In genomic region chr6:100379792-100380191, GRCm38 (mm10) we compare ENCODE assay signal across 19 mouse cellular contexts.
A peak's percentile ranks its signal among the peaks of the same experiment; 100 is the strongest.
DNase-seq lines count a peak whose midpoint lies in the region; ATAC-seq and TF ChIP-seq lines count a peak whose summit lies in the region.
"Had no signal": no experiment of that assay in that cellular context is flagged by ENCODE, and none has a peak within 500 bp of the region (broad histone marks: within the 10 kb centered on the region; RNA-seq: fewer than 3 reads in every experiment).

No protein-coding gene starts in this region.

- no peak for ATAC-seq in forebrain, embryonic 14.5 days
- no peak for ATAC-seq in forebrain, embryonic 15.5 days (replicated peaks)
- ATAC-seq in stomach, embryonic 16.5 days (ENCODE audit: insufficient read depth, low FRiP score): peak; percentile 26; the same call in 1 of the 2 replicates
- ATAC-seq in stomach, postnatal 0 days (ENCODE audit: low FRiP score, low TSS enrichment): no peak
- ATAC-seq in limb, embryonic 12.5 days (ENCODE audit: insufficient number of reproducible peaks, insufficient read depth, low FRiP score, low TSS enrichment, low read depth): peak; percentile 58; the same call in 1 of the 2 replicates
- ATAC-seq: liver, postnatal 0 days had no signal

- H3K27ac ChIP-seq in forebrain, embryonic 14.5 days (ENCODE audit: low read depth, low read length): no peak overlapping the region
- no peak overlapping the region for H3K27ac ChIP-seq in forebrain, embryonic 15.5 days (replicated peaks)
- no peak overlapping the region for H3K27ac ChIP-seq in stomach, embryonic 16.5 days (ENCODE audit: low read length)
- no peak overlapping the region for H3K27ac ChIP-seq in stomach, postnatal 0 days (replicated peaks)
- H3K27ac ChIP-seq in limb, embryonic 12.5 days: peak overlapping the region; percentile 79
- H3K27ac ChIP-seq: forebrain, embryonic 10.5 days; intestine, embryonic 15.5 days; neural tube, embryonic 13.5 days had no signal

- no peaks in the 10 kb centered on the region for H3K9me3 ChIP-seq in forebrain, embryonic 14.5 days (replicated peaks; ENCODE audit: control insufficient read depth, low read length)
- H3K9me3 ChIP-seq in forebrain, embryonic 15.5 days: no peaks in the 10 kb centered on the region
- H3K9me3 ChIP-seq in stomach, embryonic 16.5 days (replicated peaks; ENCODE audit: control insufficient read depth, low read length): no peaks in the 10 kb centered on the region
- no peaks in the 10 kb centered on the region for H3K9me3 ChIP-seq in stomach, postnatal 0 days (ENCODE audit: control insufficient read depth, low read length)
- no peaks in the 10 kb centered on the region for H3K9me3 ChIP-seq in limb, embryonic 12.5 days
- H3K9me3 ChIP-seq: embryonic facial prominence, embryonic 13.5 days; intestine, embryonic 15.5 days had no signal

- peaks cover 20% of the 10 kb centered on the region for H3K4me1 ChIP-seq in forebrain, embryonic 14.5 days (ENCODE audit: control insufficient read depth, insufficient read depth, low read length)
- peaks cover 26% of the 10 kb centered on the region for H3K4me1 ChIP-seq in forebrain, embryonic 15.5 days
- peaks cover 12% of the 10 kb centered on the region for H3K4me1 ChIP-seq in stomach, embryonic 16.5 days (ENCODE audit: control insufficient read depth, insufficient read depth, low read length)
- H3K4me1 ChIP-seq in stomach, postnatal 0 days (replicated peaks; ENCODE audit: control insufficient read depth, insufficient read depth): peaks cover 13% of the 10 kb centered on the region
- peaks cover 43% of the 10 kb centered on the region for H3K4me1 ChIP-seq in limb, embryonic 12.5 days (replicated peaks)

- H3K27me3 ChIP-seq in forebrain, embryonic 14.5 days (replicated peaks; ENCODE audit: control insufficient read depth, insufficient read depth, low read length): no peaks in the 10 kb centered on the region
- no peaks in the 10 kb centered on the region for H3K27me3 ChIP-seq in forebrain, embryonic 15.5 days
- H3K27me3 ChIP-seq in stomach, embryonic 16.5 days (ENCODE audit: control insufficient read depth, insufficient read depth, low read length): no peaks in the 10 kb centered on the region
- no peaks in the 10 kb centered on the region for H3K27me3 ChIP-seq in stomach, postnatal 0 days (ENCODE audit: control insufficient read depth, insufficient read depth, low read length)
- peaks cover 11% of the 10 kb centered on the region; the same call in 1 of the 2 replicates for H3K27me3 ChIP-seq in limb, embryonic 12.5 days
- H3K27me3 ChIP-seq: embryonic facial prominence, embryonic 13.5 days; intestine, embryonic 15.5 days had no signal

- WGBS in forebrain, embryonic 14.5 days: 44% methylated on average over 4 of the region's 4 CpGs
- 18% methylated on average over 4 of the region's 4 CpGs for WGBS in forebrain, embryonic 15.5 days
- WGBS in stomach, embryonic 16.5 days: 36% methylated on average over 4 of the region's 4 CpGs
- 48% methylated on average over 4 of the region's 4 CpGs for WGBS in stomach, postnatal 0 days
- 19% methylated on average over 4 of the region's 4 CpGs for WGBS in limb, embryonic 12.5 days

- H3K4me3 ChIP-seq in forebrain, embryonic 14.5 days (ENCODE audit: low read depth, low read length): no peak overlapping the region
- no peak overlapping the region for H3K4me3 ChIP-seq in forebrain, embryonic 15.5 days
- no peak overlapping the region for H3K4me3 ChIP-seq in stomach, embryonic 16.5 days (replicated peaks; ENCODE audit: low read length)
- no peak overlapping the region for H3K4me3 ChIP-seq in stomach, postnatal 0 days (ENCODE audit: low read depth, low read length)
- H3K4me3 ChIP-seq in limb, embryonic 12.5 days (replicated peaks): no peak overlapping the region
- H3K4me3 ChIP-seq: embryonic facial prominence, embryonic 13.5 days; forebrain, embryonic 10.5 days; intestine, embryonic 15.5 days; neural tube, embryonic 13.5 days had no signal

- no peak for TF ChIP-seq CTCF in stomach, postnatal 0 days (IDR thresholded peaks at IDR 0.05; ENCODE audit: low read depth)

- peak; percentile 35 for DNase-seq in forebrain, embryonic 14.5 days (ENCODE audit: low spot score)
- DNase-seq in stomach, postnatal 0 days (ENCODE audit: low spot score): no peak
- no peak for DNase-seq in right cerebral cortex, postnatal 4 days
- DNase-seq in spleen, adult 12 weeks (ENCODE audit: low spot score): no peak
- no peak for DNase-seq in kidney, postnatal 25 days
- DNase-seq: adrenal gland, adult 2 months; cerebellum, adult 18-20 months; gastrocnemius, postnatal 25 days; layer of hippocampus, postnatal 36 days; liver; liver, postnatal 0 days; thymus, adult 2 months had no signal

- no peak for TF ChIP-seq EP300 in stomach, postnatal 0 days (optimal IDR thresholded peaks at IDR 0.05)

- H3K9ac ChIP-seq in forebrain, embryonic 14.5 days (ENCODE audit: low read length): no peak overlapping the region
- H3K9ac ChIP-seq in forebrain, embryonic 15.5 days (replicated peaks): no peak overlapping the region
- no peak overlapping the region for H3K9ac ChIP-seq in stomach, embryonic 16.5 days (ENCODE audit: low read length)
- no peak overlapping the region for H3K9ac ChIP-seq in stomach, postnatal 0 days (ENCODE audit: low read length)
- H3K9ac ChIP-seq in limb, embryonic 12.5 days (replicated peaks): no peak overlapping the region
- H3K9ac ChIP-seq: embryonic facial prominence, embryonic 13.5 days; intestine, embryonic 15.5 days; liver, postnatal 0 days; neural tube, embryonic 13.5 days had no signal

- no peak overlapping the region for H3K4me2 ChIP-seq in forebrain, embryonic 14.5 days (ENCODE audit: low read length)
- no peak overlapping the region for H3K4me2 ChIP-seq in forebrain, embryonic 15.5 days (replicated peaks)
- no peak overlapping the region for H3K4me2 ChIP-seq in stomach, embryonic 16.5 days (ENCODE audit: low read depth, low read length)
- H3K4me2 ChIP-seq in stomach, postnatal 0 days (replicated peaks; ENCODE audit: low read depth): no peak overlapping the region
- H3K4me2 ChIP-seq in limb, embryonic 12.5 days: 0 out of 2 replicates have a peak overlapping the region, but pooled peaks have one; percentile 10
- H3K4me2 ChIP-seq: embryonic facial prominence, embryonic 13.5 days; intestine, embryonic 15.5 days; neural tube, embryonic 13.5 days had no signal

- H3K36me3 ChIP-seq in forebrain, embryonic 14.5 days (ENCODE audit: control insufficient read depth, insufficient read depth, low read length): no peaks in the 10 kb centered on the region
- no peaks in the 10 kb centered on the region for H3K36me3 ChIP-seq in forebrain, embryonic 15.5 days
- no peaks in the 10 kb centered on the region for H3K36me3 ChIP-seq in stomach, embryonic 16.5 days (ENCODE audit: control insufficient read depth, insufficient read depth, low read length)
- H3K36me3 ChIP-seq in stomach, postnatal 0 days (ENCODE audit: control insufficient read depth, insufficient read depth, low read length): no peaks in the 10 kb centered on the region
- no peaks in the 10 kb centered on the region for H3K36me3 ChIP-seq in limb, embryonic 12.5 days
- H3K36me3 ChIP-seq: embryonic facial prominence, embryonic 13.5 days; forebrain, embryonic 10.5 days; intestine, embryonic 15.5 days; neural tube, embryonic 13.5 days had no signal

Comparison
In these comparisons a context has a peak if more than half of its experiments do, and no peak if none do; other contexts are left out.
1. ATAC-seq: peak in stomach, embryonic 16.5 days (single experiment) and limb, embryonic 12.5 days (single experiment); none in forebrain, embryonic 14.5 days (single experiment), forebrain, embryonic 15.5 days (single experiment) and stomach, postnatal 0 days (single experiment).